Mouse (Mus musculus) adrenal gland (tissue): ENCODE results near the gene Trim56.

Experiments used
- intact Hi-C: fragments of 180-260 bp; cut with DNase I; formaldehyde crosslinking; loops from one replicate; pipeline ENCODE4 v1.15.1; 2025

Gene Trim56

DNA sequence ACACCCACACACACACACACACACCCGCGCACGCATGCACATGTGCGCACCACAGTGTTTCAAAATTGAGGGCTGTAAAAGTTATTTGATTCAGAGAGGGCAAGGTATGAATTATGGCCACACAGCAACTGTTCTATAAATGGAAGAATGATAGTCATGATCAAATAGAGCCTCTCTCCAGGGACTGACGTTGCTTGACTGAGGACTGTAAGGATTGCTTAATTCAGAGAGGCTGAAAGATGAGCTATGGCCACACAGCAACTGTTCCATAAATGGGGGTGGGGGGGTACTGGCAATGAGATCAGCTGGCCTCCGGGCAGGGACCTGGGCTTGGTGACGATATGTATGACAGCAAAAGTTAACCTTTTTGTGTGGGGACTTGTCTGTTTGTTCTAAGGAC lies 38.8 kb downstream of the Trim56 start:
- intact Hi-C loops, result no loop called here

GRCm38 (mm10) chr5:137076191-137076930 lies 39.6 kb downstream of the Trim56 start:
- intact Hi-C loops, result no loop called here

GRCm38 (mm10) chr5:137075726-137076125 lies 40.3 kb downstream of the Trim56 start:
- intact Hi-C loops, result no loop called here

DNA sequence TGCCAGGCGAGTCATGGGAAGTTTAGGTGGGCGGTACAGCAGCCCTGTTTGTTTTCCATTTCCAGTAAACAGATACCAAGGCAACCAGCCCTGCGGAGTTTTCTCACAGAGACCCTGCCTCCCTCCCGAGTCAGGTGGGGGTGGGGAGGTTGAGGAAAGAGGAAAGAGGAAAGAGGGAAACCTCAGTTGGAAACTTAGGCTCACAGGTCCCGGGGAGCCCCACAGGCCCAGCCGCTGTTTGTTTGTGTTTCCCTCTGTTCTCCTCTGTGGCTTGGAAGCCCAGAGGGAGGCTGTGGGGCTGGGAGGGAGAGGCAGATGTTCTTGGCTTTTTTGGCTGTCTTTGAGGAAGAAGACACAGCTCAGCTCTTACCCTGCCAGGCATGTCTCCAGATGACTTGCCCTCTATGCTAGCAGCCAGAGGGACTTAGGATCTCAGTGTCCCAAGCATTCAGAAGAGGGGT lies 41.8 kb downstream of the Trim56 start:
- intact Hi-C loops, result no loop called here

GRCm38 (mm10) chr5:137073141-137073540 lies 42.9 kb downstream of the Trim56 start:
- intact Hi-C loops, result no loop called here

DNA sequence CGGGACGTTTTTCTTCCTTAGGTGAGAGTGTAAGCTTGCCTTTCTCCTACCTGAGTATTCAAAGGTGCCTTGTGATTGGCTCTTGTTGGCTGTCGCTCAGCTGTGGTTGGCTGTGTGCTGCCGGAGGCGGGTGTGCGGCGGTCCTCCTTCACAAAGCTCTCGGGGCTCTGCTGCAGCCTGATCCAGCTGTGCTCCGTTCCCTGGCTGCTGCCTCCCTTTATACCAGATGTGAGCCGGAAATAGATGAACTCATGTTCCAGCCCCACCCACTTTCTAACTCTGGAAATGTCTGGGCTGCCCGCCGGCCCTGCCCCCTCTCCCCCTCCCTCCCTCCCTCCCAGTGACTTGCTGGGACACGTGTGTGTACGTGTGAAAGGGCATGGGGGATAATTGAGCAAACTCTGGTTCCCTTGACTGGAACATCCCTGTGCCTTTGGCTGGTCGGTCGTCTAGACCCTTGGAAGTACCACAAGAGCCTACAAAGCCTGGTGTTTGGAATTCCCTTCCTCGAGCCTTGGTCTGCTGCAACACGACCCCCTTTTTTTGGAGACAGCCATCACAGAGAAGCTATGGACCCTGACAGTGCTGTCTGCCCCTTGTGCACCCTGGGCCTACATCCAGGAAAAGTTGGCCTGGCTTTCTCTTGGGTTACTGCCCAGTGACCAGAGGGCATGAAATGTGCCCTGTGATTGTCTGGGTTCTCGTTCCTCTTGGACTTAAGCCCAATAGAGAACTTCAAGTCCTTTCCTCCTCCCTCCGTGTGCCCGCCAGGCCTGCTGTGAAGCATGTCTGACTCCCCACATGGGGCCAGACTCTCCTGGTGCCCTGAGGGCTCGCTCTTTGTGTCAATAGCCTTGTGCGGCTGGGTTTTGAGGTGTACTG lies 43.7 kb downstream of the Trim56 start, which contains the start of gene Serpine1:
Gene Serpine1 (minus strand): TSS at position 190 of the 882 bp plus-strand sequence.
- intact Hi-C loops, result no loop called here

DNA sequence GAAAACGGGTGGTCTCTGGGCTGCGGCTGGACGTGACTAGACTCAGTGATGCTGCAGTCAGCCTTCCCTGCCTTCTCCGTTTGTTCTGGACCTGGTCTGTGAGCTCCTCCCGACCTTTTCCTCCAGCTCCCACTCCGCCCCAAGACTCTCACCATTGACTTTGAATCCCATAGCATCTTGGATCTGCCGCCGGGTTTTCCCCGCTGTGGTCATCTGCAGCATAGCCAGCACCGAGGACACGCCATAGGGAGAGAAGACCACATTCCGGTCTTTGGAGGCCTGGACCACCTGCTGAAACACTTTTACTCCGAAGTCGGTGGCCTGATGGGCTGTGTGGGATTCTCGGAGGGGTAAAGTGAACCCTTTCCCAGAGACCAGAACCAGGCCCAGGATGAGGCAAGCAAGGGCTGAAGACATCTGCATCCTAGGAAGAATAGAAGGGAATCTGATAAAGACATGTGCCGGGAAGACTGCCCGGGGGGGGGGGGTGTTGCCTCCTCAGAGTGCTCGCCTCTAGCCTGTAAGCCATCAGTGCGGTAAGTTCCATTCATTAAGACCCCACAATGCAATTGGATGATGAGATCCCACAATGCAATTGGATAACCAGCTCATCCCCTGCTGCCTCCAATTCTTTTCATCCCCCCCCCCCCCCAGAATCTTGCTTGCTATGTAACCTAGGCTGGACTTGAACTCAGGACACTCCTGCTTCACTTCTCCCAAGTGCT lies 45.0 kb downstream of the Trim56 start:
- intact Hi-C loops, result no loop called here

- intact Hi-C loops, result no loop called here
Measured at GRCm38 (mm10) chr5:137068711-137069110, 47.3 kb downstream of the Trim56 start.

DNA sequence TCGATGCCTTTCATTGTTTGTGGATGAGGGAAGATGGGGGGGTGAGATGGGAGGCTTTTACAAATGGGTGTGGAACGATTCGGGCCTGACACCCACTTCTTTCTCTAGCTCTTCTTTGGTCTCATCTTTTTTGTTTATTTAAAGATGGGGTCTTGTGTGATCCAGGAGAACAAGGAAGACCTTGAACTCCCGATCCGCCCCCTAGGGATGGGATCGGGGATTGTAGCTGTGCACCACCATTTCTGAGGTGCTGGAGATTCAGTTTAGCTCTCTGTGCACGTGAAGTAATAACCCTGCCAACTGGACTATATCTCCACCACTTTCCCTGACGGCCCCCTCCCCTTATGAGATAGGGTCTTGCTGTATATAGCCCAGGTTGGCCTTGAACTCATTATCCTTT lies 50.1 kb downstream of the Trim56 start:
- intact Hi-C loops, result no loop called here

DNA sequence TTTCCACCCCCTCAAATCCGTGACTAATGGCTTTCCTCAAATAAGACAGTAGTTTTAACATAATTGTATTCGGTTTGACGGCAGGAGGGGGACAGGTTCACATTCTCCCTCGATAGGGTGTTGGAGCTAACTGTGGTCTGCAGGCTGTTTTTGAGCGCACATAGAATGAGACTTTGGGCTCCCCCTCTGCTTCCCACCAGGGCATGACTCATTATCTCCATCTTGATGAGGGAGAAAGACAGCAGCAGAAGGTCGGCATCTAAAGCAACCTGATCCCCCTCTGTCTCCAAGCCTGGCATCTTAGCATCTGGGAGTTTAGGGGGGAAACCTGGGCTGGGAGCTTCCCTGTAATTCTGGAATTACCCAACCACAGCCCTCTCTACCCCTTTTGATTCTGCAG lies 50.6 kb downstream of the Trim56 start:
- intact Hi-C loops, result no loop called here

GRCm38 (mm10) chr5:137062601-137063000 lies 53.4 kb downstream of the Trim56 start:
- intact Hi-C loops, result no loop called here

DNA sequence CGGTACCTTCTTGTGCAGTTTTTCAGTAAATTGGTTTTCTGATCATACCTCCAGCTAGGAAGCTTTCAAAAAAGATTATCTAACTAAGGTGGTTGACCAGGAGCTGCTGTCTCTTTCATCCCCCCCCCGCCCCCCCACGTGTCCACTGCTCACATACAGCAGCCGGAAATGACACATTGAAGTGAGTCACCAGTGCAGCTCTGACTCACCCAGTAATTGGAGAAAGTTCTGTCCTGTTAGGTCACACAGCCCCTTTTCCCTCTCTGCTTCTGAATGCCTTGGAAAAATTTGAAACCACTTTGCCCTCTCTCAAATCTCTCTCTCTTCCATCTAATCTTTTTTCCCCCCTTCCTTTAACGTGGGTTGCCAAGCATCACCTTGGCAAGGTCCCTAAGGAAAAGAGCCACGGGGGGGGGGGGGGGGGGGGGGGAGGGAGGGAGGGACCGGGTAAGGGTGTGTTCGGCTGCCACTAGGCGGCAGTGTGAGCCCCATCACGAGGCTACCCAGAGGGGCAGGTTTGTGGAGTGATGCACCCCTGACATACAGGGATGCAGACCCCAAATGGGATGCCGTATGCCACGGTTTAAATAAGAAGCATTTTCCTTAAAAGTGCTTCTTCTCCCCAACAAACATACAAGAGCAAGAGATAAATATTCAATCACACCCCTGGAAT lies 54.1 kb downstream of the Trim56 start:
- intact Hi-C loops, result loop anchor here (2.0 kb wide), 1 partner anchor 45 kb away; no protein-coding TSS in a partner anchor
